Mouse (Mus musculus) adrenal gland, postnatal 25 days (tissue): ENCODE data around the gene Fam241a. TPM values are rescaled to one million over a fixed set of nuclear protein-coding genes. Genes with fewer than 3 reads are reported as not detected.
A peak's percentile ranks its signal among the peaks of the same experiment; 100 is the strongest.

ENCODE experiments used
- DNase-seq: peaks from one replicate; pipeline ENCODE4 v3.0.0; 2021; ENCODE audit warnings: mixed read lengths
- total RNA-seq: library from RNA; stranded (reverse); gene quantifications from 2 replicates; pipeline ENCODE4 v1.2.3, GENCODE M21; 2021

The Fam241a gene
- total RNA-seq, 1 experiment from 2014 or later, result 4.6 TPM

DNA sequence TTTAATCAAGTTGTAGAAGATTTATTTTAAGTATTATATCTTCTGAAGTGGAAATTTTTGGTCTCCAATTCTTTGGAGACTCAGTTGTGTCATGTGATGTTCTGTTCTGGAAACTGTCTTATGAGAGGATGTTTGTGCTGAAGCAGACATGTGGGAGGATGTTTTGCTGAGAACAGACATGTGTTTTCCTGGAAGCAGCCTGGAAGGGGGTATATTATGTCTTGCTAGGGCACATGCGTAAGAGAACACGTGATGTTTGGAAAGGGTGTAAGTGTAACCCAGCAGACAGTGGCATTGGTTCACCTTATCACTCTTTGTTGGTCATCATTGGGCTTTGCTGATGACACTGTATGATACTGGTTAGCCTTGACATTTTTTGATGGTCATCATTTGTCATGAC lies 20.6 kb downstream of the Fam241a start:
- no peak for DNase-seq

DNA sequence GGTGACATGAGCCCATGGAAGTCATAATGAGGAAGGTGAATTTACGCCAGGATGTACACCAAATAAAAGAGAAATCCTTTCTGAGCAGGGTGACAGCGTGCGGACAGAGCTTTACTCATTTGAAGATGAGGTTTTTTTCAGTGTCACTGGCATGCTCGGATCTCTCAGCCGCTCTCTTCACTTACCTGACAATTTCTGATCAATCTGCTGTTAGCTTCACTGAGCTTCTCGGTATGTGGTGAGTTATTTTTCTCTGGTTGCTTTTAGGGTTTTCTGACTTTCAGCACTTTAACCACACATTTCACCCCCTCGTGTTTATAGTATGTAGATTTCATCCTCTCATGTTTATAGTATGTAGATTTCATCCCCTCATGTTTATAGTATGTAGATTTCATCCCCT lies 21.1 kb downstream of the Fam241a start:
- DNase-seq, result no peak

GRCm38 (mm10) chr3:127874254-127874883 lies 21.8 kb downstream of the Fam241a start:
- no peak for DNase-seq

- no peak for DNase-seq
These were observed 24.5 kb downstream of the Fam241a start for GRCm38 (mm10) chr3:127871575-127871974.

DNA sequence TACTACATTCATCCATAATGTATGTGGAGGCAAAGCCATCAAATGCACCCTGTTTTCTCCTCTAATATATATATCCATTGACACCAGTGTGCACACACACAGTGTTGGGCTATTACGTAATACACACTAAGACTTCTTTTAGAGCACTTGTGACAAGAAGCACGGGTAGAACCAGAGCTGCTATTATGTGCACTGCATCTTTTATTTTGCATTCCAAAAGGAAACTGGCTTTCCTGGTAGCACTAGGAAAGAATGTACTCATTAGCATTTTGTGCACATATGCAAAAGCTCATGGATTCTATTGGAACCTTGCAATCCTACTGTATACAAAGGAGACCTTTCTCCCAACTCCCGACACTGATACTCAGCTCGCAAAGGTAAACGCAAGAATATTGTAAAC lies 27.2 kb downstream of the Fam241a start:
- no peak for DNase-seq

DNA sequence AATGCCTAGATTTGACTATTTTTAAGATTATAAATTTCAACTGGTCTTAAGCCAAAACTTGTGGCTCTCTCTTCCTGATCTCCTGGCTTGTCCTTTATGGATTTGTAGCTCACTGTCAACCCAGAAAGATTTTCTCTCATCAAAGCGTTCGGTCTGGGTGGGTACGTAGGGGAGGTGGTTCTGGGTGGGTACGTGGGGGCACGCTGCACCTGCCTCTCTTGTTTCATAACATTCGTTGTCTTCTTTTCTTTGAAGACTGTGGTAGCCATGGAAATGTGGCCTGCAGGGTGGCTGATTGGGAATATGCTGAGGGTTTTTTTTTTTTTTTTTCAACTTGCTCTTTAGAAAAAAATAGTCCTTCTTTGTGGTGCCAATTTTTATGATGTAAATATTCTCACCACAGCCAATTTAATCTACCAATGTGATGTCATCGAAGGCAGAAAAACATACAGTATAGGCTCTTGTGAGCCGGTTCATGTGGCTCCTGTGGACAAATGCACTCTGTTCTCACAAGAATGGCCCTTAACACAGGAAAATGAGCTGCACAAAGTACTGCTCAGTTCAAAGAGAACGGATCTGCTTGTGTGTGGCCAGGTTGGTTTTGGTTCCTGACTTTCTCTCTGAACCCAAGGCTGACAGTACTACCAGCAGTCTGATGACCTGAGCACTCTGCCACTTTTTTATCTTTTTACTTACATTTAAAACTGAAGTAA lies 27.9 kb downstream of the Fam241a start:
- no peak for DNase-seq

DNA sequence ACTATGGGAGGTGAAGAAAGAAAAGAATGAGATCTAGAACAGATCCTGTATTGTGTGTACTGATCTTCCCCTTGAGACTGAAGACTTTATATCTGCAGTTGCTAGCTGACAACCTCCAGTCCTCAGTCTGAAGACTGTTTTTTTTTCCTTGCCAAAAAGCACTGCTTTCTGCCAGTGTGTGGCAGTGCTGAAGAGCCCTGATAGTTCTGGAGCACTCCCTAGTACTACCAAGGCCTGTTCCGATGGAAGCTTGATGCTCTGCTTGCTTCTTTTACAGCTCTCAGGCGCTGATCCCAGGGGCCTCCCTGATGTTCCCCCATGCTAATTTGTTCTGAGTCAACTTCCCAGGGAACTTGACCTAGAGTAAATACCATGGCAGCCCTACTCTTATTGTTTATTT lies 31.9 kb downstream of the Fam241a start:
- no peak for DNase-seq

DNA sequence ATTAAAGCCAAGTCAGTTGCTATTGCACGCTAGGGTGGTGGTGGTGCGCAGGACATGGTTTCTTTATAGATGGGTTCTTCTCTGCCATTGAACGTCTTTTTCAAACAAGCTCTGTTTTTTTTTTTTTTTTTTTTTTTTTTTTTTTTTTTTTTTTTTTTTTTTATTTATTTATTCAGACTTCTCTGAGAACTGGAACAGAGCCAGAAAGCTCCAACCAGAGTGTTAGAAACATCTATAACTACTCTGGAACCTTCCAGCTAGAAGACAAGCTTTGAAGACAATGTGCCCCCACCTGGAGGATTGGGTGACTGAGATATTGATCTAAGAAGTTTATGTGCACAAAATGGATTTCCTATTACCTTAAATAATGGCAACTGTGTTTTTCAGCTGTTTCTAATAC lies 32.6 kb downstream of the Fam241a start:
- DNase-seq, result no peak

GRCm38 (mm10) chr3:127862479-127862878 lies 33.6 kb downstream of the Fam241a start:
- no peak for DNase-seq

DNA sequence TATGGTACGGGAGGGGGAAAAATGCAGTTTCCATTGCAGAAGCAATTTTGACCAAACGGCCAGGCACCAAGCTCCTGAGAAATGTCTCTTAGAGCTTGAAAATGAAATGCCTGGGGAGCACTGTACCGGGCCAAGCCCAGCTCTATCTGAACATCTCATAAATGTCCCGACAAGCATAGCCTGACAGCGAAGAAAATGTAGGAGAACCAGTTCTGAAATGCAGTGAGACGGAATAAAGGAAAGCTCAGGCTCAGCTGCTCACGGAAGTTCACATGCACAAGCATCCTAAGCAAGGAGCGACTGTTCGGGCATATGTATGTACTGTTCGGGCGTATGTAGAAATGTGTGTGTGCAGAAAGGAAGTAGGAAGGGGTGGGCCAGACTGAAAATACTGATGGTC lies 34.8 kb downstream of the Fam241a start:
- no peak for DNase-seq

GRCm38 (mm10) chr3:127853431-127854206 lies 42.5 kb downstream of the Fam241a start:
- peak; percentile 60 for DNase-seq

DNA sequence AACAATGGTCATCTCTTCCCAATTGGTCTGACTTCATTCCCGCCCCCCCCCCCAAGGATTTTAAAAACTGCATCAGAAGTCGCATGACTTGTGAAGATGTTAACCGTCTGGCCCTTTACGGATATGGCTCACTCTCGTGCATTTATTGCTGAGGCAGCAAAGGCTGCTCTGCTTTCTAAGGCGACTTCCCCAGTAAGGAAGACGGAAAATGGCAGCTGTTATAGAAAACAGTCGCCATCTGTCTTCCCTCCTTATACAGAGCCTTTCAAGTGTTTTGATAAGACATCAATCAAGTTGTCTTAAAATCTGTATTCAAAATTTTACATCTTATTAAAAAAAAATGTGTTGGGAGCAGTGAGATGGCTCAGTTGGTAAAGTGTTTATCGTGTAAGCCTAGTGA lies 43.4 kb downstream of the Fam241a start:
- DNase-seq, result no peak

- DNase-seq, result no peak
These were observed 45.1 kb downstream of the Fam241a start for GRCm38 (mm10) chr3:127850776-127851646.

DNA sequence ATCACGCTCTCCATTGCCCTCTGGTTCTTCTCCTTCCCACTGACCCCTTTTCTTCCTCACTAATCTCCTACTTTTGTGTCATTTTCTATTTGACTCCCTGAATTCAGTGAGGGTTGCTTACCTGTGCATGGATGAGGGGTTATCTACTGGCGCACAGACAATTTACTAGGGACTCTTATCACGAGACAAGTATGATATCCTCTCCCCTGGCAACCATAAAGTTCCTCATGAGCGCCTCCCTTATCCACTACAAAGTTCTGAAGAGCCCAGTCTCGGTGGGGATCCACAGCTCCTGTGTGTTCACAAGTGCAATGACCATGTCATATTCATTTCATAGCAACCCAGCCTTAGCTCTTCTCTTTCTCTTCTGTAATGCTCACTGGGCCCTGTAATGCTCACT lies 46.2 kb downstream of the Fam241a start:
- no peak for DNase-seq

DNA sequence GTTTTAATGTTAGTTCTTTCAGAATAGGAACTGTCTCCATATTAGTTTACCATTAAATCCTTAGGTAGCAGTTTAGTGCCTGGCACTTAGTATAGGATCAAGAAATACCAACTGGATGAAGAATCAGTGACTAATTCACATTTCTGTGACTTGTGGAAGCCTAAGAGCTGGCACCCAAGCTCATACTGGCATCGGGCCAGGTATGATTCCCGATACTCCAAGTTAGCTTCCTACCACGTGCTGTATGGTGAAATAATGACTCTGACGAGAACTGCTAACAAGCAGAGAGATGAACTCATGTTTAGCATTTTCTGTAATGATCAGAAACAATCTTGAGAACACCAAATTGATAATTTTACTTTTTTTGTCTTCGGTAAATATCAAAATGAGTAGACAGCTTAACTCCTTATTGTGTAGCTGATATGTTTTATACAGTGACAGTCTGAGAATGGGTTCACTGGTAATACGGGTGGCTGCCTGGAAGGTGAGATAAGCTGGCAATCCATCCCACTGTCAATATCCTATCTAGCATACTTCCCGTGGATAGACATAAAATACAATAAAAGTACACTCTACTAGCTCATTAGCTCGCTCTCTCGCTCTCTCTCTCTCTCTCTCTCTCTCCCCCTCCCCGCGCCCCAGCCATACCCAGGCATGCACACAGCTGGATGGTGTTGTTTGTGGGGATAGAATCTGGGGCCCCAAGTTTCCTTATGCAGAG lies 47.9 kb downstream of the Fam241a start:
- peak; percentile 68 for DNase-seq

GRCm38 (mm10) chr3:127843941-127844327 lies 52.2 kb downstream of the Fam241a start:
- DNase-seq, result peak; percentile 6

DNA sequence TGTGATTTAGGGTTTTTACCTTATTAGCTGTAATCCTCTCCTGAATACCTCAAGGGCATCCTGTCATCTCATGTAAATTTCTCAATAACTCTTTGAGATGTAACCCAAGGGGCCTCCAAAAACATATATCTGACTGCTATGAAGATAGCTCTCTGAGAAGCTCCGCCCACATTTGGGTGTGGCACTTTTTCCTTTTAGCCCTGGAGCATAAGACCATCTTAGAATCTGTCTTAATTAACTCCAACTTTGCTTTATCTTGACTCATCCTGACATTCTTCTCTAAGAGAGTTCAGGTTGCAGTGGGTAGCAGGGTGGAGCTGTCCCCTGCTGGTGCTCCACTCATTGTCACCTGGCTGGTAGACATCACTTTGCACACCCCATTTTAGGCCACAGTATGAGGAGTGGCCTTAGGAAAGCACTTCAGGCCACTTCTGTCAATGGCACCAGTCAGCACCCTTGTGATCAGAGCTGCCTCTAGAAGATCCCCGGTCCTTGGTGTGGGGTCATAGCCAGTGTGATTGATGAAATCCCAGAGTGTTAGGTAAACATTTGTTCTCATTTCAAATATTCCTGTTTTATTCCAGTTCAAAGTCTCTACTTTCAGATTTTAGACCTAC lies 52.7 kb downstream of the Fam241a start:
- no peak for DNase-seq

GRCm38 (mm10) chr3:127841926-127842325 lies 54.2 kb downstream of the Fam241a start:
- no peak for DNase-seq

DNA sequence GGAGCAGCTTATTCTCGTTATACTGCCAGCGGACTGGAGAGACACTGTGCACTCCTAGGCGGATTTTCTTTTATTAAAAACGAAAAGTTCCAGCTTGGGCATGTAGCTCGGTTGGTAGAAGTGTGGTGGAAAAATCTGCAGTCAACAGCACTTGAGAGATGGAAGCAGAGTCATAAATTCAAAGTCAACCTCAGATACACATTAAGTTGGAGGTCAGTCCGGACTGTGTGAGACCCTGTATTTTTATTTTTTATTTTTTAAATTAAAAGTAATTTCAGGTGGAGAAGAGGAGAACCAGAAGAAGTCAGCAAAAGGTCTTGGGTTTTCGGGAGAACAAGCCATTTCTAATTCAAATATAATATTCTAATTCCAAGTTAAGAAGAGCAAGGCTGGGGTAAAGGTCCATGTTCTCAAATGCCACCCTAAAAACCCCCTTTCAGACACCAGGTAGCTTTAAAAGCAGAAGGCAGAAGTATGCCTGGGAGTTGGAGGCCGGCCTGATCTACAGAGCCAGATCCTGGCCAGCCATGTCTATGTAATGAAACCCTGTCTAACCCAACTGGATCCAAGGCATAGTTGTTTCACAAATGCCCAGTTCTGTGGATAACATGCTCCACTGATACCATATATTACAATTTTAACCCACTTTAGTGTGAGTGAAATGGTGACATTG lies 58.0 kb downstream of the Fam241a start:
- DNase-seq, result no peak

DNA sequence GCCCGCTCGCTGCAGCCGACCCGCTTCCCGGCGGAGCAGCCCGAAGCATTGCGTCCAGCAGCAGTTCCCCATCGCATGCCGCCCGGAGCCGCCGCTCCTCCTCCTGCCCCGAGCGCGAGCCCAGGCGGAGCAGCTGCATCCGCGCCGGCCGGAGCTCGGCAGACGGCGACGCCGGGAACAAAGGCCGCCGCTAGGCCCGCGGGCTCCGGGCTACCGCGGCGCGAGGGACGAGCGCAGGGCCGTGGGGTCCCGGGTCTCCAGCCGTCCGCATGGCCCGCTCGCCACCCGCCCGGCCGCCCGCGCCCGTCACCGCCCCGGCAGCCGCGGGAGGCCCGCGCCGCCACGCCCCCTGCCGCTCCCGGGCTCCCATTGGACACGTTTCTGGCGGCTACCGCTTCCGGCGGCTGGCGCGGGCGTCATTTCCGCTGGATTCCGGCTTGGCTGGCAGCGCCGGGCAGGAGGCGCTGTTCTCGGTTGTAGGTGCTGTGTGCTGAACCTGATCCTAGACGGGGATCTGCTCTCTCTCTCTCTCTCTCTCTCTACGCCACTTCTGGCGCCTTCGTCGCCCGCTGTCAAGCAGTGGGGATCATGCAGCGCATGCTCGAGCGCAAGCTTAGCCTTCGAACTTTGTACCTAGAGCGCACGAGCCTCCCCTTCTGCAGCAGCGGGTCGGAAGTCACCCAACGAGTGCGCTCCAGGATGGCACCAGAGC lies 58.8 kb downstream of the Fam241a start, which contains the start of gene Ap1ar:
Gene Ap1ar (minus strand): TSS at position 370 of the 712 bp plus-strand sequence.
- DNase-seq, result peak; percentile 97
